Mouse (Mus musculus) CH12.LX (cell line): ENCODE measurements at regions not wholly inside any gene's neighbourhood (a gene's known extent, or its start where the extent isn't known, plus 50 kb on each side); places are given as distances from the start of the nearest gene placed in this dataset.

Experiments used
- DNase-seq: peaks from one replicate; pipeline ENCODE4 v3.0.0-alpha.2; 2013; ENCODE audit errors: extremely low read depth
- H3K27ac ChIP-seq: 2 replicates; pipeline ENCODE4 v1.5.1; 2012; ENCODE audit warnings: low read depth, mild to moderate bottlenecking, control low read depth, moderate library complexity; ENCODE audit not compliant: insufficient read depth
- H3K27me3 ChIP-seq: replicated peaks from 2 replicates; pipeline ENCODE3; 2012; ENCODE audit warnings: inconsistent platforms
- H3K36me3 ChIP-seq, 2 experiments: replicated peaks in 1 of 2; 2 replicates each; pipeline versions ENCODE3 to v1.6.1; 2012; ENCODE audit warnings: inconsistent platforms in 1 of 2, low read length in 1 of 2, mild to moderate bottlenecking in 1 of 2, mixed read lengths in 1 of 2, moderate library complexity in 1 of 2; ENCODE audit not compliant: control insufficient read depth in 1 of 2, insufficient read depth in 1 of 2
- H3K4me1 ChIP-seq, 2 experiments: 2 replicates each; pipeline ENCODE4 v1.6.1; 2012; ENCODE audit warnings: inconsistent platforms in 1 of 2, moderate library complexity in 1 of 2; ENCODE audit not compliant: insufficient read depth in 2 of 2, control insufficient read depth in 1 of 2
- H3K4me2 ChIP-seq: 2 replicates; pipeline ENCODE4 v1.6.1; 2012; ENCODE audit warnings: low read depth, mild to moderate bottlenecking, control low read depth; ENCODE audit not compliant: poor library complexity, insufficient read depth, severe bottlenecking
- H3K4me3 ChIP-seq, 3 experiments: fragments of 150-350 bp in 1 of 3; sonication (generic) in 1 of 3; replicated peaks in 1 of 3; 2 replicates each; pipeline versions ENCODE3 to v1.5.1; 2011 to 2012; ENCODE audit warnings: low read depth in 2 of 3, low read length in 2 of 3, mild to moderate bottlenecking in 2 of 3, moderate library complexity in 2 of 3, control low read depth in 1 of 3, improper control_type of control experiment in 1 of 3, inconsistent platforms in 1 of 3, mixed read lengths in 1 of 3; ENCODE audit not compliant: poor library complexity in 1 of 3
- H3K79me2 ChIP-seq: replicated peaks from 2 replicates; pipeline ENCODE4 v1.6.1; 2012; ENCODE audit warnings: mild to moderate bottlenecking, moderate library complexity; ENCODE audit not compliant: control insufficient read depth, poor library complexity, insufficient read depth, severe bottlenecking; ENCODE audit errors: extremely low read depth
- H3K9ac ChIP-seq: 2 replicates; pipeline ENCODE4 v1.6.1; 2012; ENCODE audit warnings: low read depth, mild to moderate bottlenecking, control low read depth, moderate library complexity; ENCODE audit not compliant: insufficient read depth
- H3K9me3 ChIP-seq: replicated peaks from 2 replicates; pipeline ENCODE3; 2012; ENCODE audit warnings: low read length, inconsistent platforms, mixed read lengths
- CHD1 ChIP-seq: IDR thresholded peaks from 2 replicates; pipeline ENCODE4 v1.6.1; 2012; ENCODE audit warnings: low read depth, low read length, improper control_type of control experiment, inconsistent platforms
- CTCF ChIP-seq, 2 experiments: IDR thresholded peaks in 1 of 2; conservative IDR thresholded peaks in 1 of 2; 2 replicates each; pipeline ENCODE4 v1.5.1; 2011 to 2012; ENCODE audit warnings: low read depth in 2 of 2, low read length in 2 of 2, improper control_type of control experiment in 1 of 2, inconsistent platforms in 1 of 2, mild to moderate bottlenecking in 1 of 2, moderate library complexity in 1 of 2
- E2F4 ChIP-seq: IDR thresholded peaks from 2 replicates; pipeline ENCODE4 v1.6.1; 2011; ENCODE audit warnings: low read depth, low read length, improper control_type of control experiment; ENCODE audit not compliant: insufficient replicate concordance
- ETS1 ChIP-seq: conservative IDR thresholded peaks from 2 replicates; pipeline ENCODE4 v1.6.1; 2012; ENCODE audit warnings: low read depth, mild to moderate bottlenecking, inconsistent platforms, low read length, improper control_type of control experiment, moderate library complexity
- HCFC1 ChIP-seq: IDR thresholded peaks from 2 replicates; pipeline ENCODE4 v1.6.1; 2012; ENCODE audit warnings: low read depth, mild to moderate bottlenecking, inconsistent platforms, low read length, improper control_type of control experiment
- IRF4 ChIP-seq: IDR thresholded peaks from 2 replicates; pipeline ENCODE4 v1.6.1; 2014; ENCODE audit warnings: low read depth, mild to moderate bottlenecking, inconsistent platforms, low read length, improper control_type of control experiment
- JUN ChIP-seq: IDR thresholded peaks from 2 replicates; pipeline ENCODE4 v1.6.1; 2011; ENCODE audit warnings: low read depth, mild to moderate bottlenecking, low read length, improper control_type of control experiment, moderate library complexity; ENCODE audit not compliant: insufficient read depth
- MAX ChIP-seq: IDR thresholded peaks from 2 replicates; pipeline ENCODE4 v1.6.1; 2011; ENCODE audit warnings: low read length, improper control_type of control experiment
- MEF2A ChIP-seq: IDR thresholded peaks from 2 replicates; pipeline ENCODE4 v1.6.1; 2014; ENCODE audit warnings: low read depth, mild to moderate bottlenecking, inconsistent platforms, low read length, improper control_type of control experiment, borderline replicate concordance
- MYC ChIP-seq: IDR thresholded peaks from 2 replicates; pipeline ENCODE4 v1.6.1; 2011; ENCODE audit warnings: low read depth, mild to moderate bottlenecking, improper control_type of control experiment, low read length
- NRF1 ChIP-seq: IDR thresholded peaks from 2 replicates; pipeline ENCODE4 v1.6.1; 2014; ENCODE audit warnings: low read depth, mild to moderate bottlenecking, inconsistent platforms, low read length, improper control_type of control experiment, moderate library complexity
- POLR2AphosphoS2 ChIP-seq: IDR thresholded peaks from 2 replicates; pipeline ENCODE4 v1.6.1; 2011; ENCODE audit warnings: low read depth, low read length, improper control_type of control experiment
- RAD21 ChIP-seq: IDR thresholded peaks from 2 replicates; pipeline ENCODE4 v1.6.1; 2011; ENCODE audit warnings: low read depth, mild to moderate bottlenecking, low read length, improper control_type of control experiment, moderate library complexity
- SIN3A ChIP-seq: IDR thresholded peaks from 2 replicates; pipeline ENCODE4 v1.6.1; 2012; ENCODE audit warnings: low read length, improper control_type of control experiment, inconsistent platforms
- SMC3 ChIP-seq: IDR thresholded peaks from 2 replicates; pipeline ENCODE4 v1.6.1; 2011; ENCODE audit warnings: low read depth, low read length, improper control_type of control experiment
- UBTF ChIP-seq: IDR thresholded peaks from 2 replicates; pipeline ENCODE4 v1.6.1; 2012; ENCODE audit warnings: low read depth, mild to moderate bottlenecking, inconsistent platforms, low read length, improper control_type of control experiment, moderate library complexity
- USF1 ChIP-seq: IDR thresholded peaks from 2 replicates; pipeline ENCODE4 v1.6.1; 2014; ENCODE audit warnings: low read depth, mild to moderate bottlenecking, inconsistent platforms, low read length, improper control_type of control experiment
- USF2 ChIP-seq: conservative IDR thresholded peaks from 2 replicates; pipeline ENCODE4 v1.6.1; 2011; ENCODE audit warnings: low read depth, low read length, improper control_type of control experiment
- ZC3H11A ChIP-seq: IDR thresholded peaks from 2 replicates; pipeline ENCODE4 v1.6.1; 2012; ENCODE audit warnings: low read depth, mild to moderate bottlenecking, inconsistent platforms, low read length, improper control_type of control experiment
- ZNF384 ChIP-seq: IDR thresholded peaks from 2 replicates; pipeline ENCODE4 v1.6.1; 2012; ENCODE audit warnings: low read depth, low read length, improper control_type of control experiment, inconsistent platforms
- dilution Hi-C: fragments of 300-500 bp; cut with MboI; formaldehyde crosslinking; loops from 2 replicates; pipeline ENCODE4 v1.14.3; 2020; ENCODE audit warnings: low sequenced_read_pairs; ENCODE audit not compliant: extremely low pct_unique_long_range_greater_than_20kb, extremely low pct_ligation_motif_present
- in situ Hi-C: fragments of 300-500 bp; cut with MboI; formaldehyde crosslinking; loops from 3 replicates; pipeline ENCODE4 v1.14.3; 2019; ENCODE audit warnings: low sequenced_read_pairs, low pct_ligation_motif_present, low pct_unique_long_range_greater_than_20kb, mixed read lengths

- Histone ChIP-seq H3K9ac (no peak overlapping the region), H3K79me2 (no peaks in the 10 kb centered on the region), H3K27ac (no peak overlapping the region), H3K4me2 (no peak overlapping the region), H3K9me3 (no peaks in the 10 kb centered on the region), H3K4me3 (no peak overlapping the region), H3K27me3 (no peaks in the 10 kb centered on the region), H3K4me1 (peaks cover 0 to 24% of the 10 kb centered on the region in 2 experiments; a peak in 2 of 4 replicates), H3K36me3 (no peaks in the 10 kb centered on the region)
- dilution Hi-C loops, result no loop called here
- in situ Hi-C loops, result no loop called here
- no peak for TF ChIP-seq JUN
- TF ChIP-seq RAD21, result no peak
- TF ChIP-seq HCFC1, result no peak
- TF ChIP-seq NRF1, result no peak
- TF ChIP-seq USF2, result no peak
- TF ChIP-seq CTCF (conservative IDR thresholded peaks at IDR 0.05 in 1 of 2, IDR thresholded peaks at IDR 0.05 in 1 of 2; ENCODE audit: low read depth in 2 of 2, low read length in 2 of 2), result no peak
- TF ChIP-seq USF1, result no peak
- no peak for TF ChIP-seq MAX
- TF ChIP-seq SIN3A, result no peak
- no peak for TF ChIP-seq E2F4
- no peak for TF ChIP-seq ETS1
- TF ChIP-seq UBTF, result no peak
- TF ChIP-seq POLR2AphosphoS2, result no peak
- no peak for TF ChIP-seq IRF4
- DNase-seq, result peak; percentile 21
Measured at GRCm38 (mm10) chr13:44504455-44504854, 224.8 kb upstream of the Jarid2 start.

GRCm38 (mm10) chr13:44506975-44507374, 222.3 kb upstream of the Jarid2 start:
- no peaks in the 10 kb centered on the region for H3K9me3 ChIP-seq
- no peak overlapping the region for H3K9ac ChIP-seq
- in situ Hi-C loops (no loop called here), dilution Hi-C loops (no loop called here)
- H3K27ac ChIP-seq, result no peak overlapping the region
- TF ChIP-seq MEF2A (no peak), SMC3 (no peak), E2F4 (no peak), IRF4 (no peak), USF1 (no peak), CHD1 (no peak), USF2 (no peak), ZC3H11A (no peak), ZNF384 (no peak), SIN3A (no peak), MYC (no peak), JUN (no peak)
- peaks cover 0 to 33% of the 10 kb centered on the region in 2 experiments; a peak in 2 of 4 replicates for H3K4me1 ChIP-seq
- no peak overlapping the region for H3K4me2 ChIP-seq
- H3K27me3 ChIP-seq, result no peaks in the 10 kb centered on the region
- no peaks in the 10 kb centered on the region for H3K79me2 ChIP-seq
- no peak overlapping the region for H3K4me3 ChIP-seq
- H3K36me3 ChIP-seq, result no peaks in the 10 kb centered on the region
- no peak for DNase-seq
